Mouse (Mus musculus): ENCODE data around the gene 5730480H06Rik.

5730480H06Rik gene

DNA sequence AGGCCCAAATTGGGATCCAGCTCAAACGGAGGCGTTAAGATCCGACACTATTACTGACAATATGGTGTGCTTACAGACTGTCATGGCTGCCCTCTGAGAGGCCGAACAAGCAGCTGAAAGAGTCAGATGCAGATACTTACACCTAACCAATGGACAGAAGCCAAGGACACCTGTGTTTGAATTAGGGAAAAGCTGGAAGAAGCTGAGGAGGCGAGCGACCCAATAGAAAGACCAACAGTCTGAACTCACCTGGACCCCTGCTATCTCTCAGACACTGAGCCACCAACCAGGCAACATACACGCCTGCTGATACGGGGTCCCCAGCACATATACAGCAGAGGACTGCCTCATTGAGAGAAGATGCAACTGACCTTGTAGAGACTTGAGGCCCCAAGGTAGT lies at the start of gene 5730480H06Rik:
Gene 5730480H06Rik (plus strand): TSS at position 301 of the 400 bp plus-strand sequence.
- no peak for DNase-seq (ENCODE audit: low read depth, low spot score)

DNA sequence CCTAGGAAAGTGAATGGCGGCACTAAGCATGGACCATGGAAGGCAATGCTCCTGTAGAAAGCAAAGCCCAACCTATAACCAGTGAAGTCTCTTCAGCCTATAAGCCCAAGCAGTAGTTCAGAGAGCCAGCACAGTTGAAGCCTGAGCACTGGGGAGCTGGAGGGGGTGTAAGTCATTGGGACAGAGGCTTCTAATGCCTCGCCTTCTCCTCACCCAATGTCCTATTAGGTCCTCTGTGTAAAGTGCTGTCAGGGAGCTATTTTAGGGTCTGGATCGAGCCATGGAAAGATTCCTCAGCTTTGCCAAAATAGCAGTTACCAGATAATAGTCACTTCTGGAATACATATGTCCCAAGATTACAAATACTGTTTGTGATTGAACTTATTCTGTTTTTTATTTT lies 26.6 kb upstream of the 5730480H06Rik start:
- no peak for DNase-seq (ENCODE audit: low read depth, low spot score)

DNA sequence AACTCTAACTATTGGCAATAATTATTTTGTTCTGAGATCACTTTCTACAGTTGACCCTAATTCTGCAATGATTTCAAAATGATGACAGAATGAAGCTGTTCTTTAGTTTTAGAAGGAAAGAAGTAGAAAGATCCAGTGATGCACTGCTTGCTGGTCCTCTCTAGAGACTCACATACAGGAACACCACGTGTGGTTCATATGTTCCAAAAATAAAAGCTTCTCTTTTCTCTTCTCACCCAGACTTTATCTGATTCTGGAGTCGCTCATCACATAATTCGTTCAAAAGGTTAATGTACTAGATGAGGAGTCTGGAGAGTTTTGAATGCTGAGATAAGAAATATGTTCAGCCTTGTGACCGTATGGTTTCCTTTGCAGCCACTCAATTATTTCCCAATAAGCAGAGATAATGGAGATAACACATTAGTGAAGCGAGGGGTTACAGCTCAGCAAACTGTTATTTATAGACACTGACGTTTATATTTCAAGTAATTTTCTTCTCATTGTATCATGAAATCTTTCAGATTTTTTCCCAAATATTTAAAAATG lies 12.6 kb upstream of the 5730480H06Rik start:
- no peak for DNase-seq (ENCODE audit: low read depth, low spot score)

DNA sequence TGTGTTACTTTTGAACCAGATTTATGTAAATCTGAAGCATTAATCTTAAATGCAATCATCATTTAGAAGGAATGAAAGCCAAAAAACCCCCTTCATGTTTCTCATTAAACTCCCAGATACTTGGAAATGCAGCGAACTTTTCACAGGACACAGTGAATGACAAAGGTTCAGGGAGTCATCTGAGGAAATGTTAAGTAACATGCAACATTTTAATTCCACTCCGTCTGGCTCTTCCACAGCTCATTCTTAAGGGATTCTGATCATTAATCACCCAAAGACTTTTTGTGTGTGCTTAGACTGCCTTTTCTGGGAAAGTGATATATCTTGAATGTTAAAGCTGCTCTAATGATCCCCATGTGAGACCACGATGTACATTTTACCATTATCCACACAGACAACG lies 7.2 kb upstream of the 5730480H06Rik start:
- DNase-seq (ENCODE audit: low read depth, low spot score) = no peak

DNA sequence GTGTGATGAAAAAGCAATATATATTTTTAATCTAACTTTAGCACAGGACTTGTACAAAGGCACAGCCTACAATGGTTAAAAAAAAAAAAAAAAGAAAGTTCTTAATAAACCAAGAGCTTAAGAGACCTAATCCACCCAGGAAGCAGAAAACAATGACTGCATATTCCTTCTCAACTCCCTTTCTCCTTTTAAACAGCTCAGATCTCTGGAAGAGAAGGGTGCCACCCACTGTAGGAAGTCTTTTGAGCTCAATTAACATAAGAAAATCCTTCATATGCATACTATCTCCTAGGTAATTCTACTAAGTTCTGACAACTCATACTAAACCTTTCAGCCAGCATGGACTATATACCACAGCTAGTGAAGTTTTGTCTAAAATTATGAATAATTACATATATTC lies 1.5 kb upstream of the 5730480H06Rik start:
- no peak for DNase-seq (ENCODE audit: low read depth, low spot score)

DNA sequence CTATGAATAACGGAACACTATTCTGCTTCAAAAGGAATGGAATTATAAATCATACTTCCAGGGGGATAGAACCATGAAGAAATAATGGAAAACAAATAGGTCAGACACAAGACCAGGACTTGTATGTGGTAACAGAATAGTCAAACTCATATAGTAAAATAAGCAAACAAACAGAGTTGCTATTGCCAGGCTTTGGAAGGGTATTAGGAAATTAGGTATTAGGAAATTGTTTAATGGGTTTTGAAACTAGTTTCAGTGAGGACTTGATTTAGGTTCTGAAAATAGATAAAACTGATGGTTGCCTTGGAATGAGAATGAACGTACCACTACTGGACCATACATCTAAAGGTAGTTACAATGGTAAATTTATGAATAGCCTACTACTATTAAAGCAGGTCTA lies 2.0 kb downstream of the 5730480H06Rik start:
- no peak for DNase-seq (ENCODE audit: low read depth, low spot score)

DNA sequence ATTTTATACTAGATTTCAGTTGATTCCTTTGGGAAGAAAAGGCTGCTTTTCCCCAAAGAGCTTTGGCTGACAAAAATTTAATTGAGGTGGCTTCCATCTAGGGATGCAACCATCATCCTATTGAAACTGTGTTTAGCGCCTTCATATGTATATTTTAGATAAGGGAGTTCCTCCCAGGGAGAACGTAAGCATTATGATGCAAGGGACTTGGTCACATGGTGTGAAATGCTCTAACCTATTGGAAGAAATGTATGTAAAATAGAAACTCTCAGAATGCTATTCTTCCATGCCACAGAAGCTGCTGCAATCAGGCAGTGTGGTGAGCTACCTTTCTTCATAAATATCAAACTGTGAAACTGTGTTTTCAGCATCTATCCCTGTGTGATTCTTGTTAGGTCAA lies 3.1 kb downstream of the 5730480H06Rik start:
- DNase-seq (ENCODE audit: low read depth, low spot score) = no peak

DNA sequence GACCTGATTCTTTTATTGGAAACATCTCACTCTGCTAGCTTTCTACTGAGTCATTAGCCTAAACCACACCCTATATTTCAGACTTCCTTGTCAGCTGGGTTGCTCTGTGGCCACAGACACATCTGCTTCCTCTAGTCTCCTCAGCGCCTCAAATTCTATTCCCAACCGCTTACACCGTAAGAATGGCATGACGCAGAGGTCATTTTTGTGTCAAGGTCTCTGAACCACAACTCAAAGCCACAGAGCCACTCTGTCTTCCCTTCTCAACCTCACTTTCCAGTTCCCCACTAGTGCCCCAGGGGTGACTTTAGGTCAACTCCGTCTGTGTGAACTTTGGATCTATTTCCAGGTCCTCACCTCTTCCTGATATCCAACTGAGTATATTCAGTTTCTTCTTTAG lies 3.7 kb downstream of the 5730480H06Rik start:
- DNase-seq (ENCODE audit: low read depth, low spot score) = no peak

DNA sequence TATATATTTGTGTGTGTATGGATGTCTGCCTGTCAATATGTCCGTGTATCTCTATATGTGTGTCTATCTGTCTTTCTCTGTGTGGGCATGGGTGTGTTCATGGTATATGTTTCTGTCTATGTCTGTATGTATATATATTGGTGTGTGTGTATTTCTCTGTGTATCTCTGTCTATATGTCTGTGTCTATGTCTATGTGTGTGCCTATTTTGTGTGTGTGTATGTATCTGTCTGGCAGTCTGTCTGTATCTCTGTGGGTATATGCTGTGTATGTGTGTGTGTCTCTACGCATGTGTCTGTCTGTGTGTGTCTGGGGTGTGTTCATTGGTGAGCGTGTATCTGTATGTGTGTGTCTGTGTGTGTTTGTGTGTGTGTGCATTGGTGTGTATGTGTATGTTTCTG lies 5.7 kb downstream of the 5730480H06Rik start:
- no peak for DNase-seq (ENCODE audit: low read depth, low spot score)

DNA sequence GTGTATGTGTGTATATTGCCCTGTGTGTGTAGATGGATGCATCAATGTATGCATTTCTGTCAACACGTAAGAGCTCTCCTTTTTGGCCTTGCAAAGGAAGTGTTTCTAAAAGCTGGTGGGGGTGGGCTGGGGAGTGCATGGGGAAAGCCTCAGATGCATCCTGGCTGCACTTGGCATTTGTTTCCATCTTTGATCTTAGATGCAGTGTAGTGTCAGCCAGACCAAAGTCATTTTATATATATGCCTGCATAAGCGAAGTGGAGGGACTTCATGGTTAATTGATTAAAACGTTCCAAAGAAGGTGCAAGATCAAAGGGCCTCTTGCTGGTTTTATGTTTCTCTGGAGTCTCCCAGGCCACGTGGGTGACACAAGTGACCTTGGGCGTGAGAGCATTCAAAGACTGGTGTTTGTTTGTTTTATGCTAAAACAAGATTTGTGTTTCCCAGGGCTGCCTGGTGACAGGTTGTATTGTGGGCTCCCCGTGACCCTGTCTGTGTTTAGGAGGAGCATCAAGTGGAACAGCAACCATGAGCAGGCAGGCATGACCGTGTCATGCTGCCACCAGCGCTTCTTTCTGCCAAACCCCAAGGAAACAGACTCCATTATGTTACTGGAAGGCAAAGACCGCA lies 6.2 kb downstream of the 5730480H06Rik start:
- DNase-seq (ENCODE audit: low read depth, low spot score) = peak; percentile 9

DNA sequence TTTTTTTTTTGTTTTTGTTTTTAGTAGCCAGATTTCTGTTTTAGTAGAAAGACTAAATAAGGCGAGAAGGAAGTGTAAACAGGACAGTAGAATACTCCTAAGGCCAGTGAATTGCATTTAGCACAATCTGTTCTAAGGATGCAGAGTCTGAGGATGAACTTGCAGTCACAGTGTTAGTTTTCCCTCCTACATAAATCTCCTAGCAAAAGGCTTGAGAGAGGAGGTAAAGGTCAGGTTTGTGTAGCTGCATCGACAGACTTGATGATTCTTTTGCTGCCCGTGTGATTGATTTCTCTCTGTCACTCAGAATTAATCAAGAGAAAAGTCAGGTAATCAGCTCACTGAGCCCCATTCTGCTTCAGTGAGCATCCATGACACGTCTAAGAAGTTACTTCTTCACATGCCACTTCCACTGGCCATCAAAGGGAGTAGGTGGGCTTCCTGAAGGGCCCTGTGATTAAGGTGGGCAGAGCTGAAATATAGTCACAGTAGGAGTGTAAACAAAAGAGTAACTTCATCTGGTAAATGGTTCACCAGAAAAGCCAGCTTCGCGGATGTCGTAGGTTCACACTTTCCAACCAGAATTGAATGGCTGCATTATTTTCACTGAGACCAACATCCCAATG lies 13.2 kb downstream of the 5730480H06Rik start:
- no peak for DNase-seq (ENCODE audit: low read depth, low spot score)

DNA sequence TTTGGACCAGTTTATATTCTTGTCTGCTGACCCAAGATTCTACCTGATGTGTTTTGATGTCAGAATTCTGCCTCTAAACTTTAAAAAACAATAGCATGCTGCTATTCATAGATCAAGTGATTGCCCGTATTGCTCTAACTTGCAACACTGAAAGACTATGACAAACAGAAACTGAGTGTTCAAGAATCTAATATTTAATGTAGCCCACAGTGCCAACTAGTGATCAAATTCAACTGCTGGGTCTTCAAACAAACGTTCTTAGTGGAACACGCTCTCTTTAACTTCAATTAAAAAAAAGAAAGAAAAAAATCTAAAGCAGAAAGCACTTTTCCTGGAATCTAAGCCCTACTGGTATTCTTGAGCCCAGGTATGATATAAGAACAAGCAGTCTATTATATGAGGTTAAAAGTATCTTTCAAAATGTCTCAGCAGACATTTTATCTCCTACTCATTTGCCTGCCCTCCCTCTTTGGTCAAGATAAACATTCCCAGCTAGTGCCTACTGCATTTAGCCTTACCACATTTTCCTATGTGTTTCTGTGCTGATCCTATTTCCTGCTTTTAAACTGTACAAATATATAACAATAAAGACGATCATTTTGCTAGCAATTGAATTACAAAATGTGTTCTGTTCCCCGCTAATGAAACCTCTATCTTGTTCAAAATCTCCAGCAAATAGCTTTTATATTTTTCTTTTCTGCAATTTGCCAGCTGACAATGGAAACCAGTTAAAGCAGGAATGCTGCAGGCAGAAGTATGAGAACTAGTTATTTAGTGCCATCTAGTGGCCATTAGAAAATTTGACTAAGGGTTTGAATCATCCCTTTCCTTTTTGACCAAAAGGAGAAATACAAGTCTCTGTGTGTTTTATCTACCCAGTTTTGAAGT lies 17.6 kb downstream of the 5730480H06Rik start:
- DNase-seq (ENCODE audit: low read depth, low spot score) = peak; percentile 29

DNA sequence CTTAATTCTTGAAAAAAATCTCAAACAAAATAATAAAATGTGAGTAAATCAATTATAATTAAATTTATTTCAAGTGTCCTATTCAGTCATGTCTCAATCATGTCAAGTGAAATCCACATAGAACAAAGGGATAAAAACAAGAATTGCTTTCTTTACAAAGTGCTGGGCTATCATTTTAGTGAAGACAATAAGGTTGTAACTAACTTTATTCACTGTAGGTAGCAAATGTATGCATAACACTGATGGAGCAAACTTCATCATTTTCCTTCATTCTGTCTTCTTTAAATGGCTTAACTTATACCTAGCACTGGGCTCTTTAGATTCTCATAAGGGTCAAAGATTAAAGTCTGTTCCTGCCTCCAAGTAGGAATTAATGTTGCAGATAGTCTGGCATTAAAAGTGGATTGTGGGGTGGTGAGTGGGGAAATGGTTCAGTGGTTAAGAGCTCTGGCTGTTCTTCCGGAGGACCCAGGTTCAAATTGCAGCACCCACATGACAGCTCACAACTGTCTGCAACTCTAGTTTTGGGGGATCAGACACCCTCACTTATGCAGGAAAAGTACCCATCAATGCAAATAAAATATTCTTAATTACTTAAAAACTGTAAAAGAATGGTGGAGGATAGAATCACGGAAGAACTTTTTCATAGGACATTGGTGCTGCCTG lies 18.4 kb downstream of the 5730480H06Rik start:
- DNase-seq (ENCODE audit: low read depth, low spot score) = no peak

DNA sequence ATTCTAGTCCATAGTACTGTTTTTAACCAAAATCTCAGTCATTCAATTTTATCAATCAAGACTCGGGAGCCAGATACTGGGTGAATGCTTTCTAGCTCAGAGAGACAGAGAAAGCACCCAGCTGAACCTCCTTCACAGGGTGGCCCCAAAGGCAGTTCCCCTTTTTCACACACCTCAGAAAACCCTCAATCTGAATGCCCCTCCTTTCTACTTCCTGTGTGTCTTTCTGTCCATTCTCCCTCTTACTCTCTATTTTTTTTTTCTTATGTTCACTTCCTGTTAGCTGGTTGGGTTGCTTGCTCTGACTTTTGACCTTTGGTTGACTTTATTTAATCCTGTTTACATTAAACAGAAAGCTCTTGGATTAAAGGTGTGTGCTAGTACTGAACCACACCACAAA lies 21.6 kb downstream of the 5730480H06Rik start:
- DNase-seq (ENCODE audit: low read depth, low spot score) = no peak

DNA sequence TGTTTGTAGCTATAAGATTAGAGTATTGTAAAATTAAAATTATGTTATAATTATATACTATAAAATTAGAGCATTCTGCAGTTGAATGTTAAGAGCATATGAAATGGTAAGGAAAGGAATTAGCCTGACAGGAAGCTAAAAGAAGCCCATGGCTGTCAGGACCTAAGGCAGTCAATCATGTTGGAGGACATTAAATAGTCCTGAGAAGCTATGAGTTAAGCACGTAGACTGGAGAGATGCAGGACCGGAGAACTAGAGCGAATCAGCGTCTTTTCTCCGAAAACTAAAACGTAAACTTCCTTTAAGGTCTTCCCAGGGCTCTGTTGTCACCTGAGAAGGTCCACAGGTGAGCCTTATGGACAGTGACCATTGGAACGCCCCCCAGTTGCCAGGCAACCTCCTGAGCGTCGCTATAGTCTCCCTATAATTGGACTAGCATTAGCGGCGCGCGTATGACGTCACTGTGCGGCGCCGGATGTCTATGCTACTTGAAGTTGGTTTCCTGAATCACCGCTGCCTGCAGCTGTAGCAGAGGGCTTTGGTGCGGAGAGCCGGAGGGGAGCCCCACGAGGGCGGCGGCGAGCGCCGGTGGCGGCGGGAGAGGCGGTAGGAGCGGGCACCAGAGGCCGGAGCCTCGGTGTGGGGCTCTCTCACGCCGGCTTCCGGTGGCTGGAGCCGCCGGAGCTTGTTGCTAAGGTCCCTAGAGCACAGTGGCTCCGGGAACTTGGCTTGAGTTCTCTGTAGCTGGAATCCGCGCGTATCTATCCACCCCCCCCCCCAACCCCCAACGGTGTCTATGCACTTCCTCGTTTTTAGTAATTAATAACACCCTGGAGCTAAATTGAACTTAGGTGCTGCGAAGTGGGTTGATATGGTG lies 44.4 kb downstream of the 5730480H06Rik start:
- peak; percentile 94 for DNase-seq (ENCODE audit: low read depth, low spot score)

DNA sequence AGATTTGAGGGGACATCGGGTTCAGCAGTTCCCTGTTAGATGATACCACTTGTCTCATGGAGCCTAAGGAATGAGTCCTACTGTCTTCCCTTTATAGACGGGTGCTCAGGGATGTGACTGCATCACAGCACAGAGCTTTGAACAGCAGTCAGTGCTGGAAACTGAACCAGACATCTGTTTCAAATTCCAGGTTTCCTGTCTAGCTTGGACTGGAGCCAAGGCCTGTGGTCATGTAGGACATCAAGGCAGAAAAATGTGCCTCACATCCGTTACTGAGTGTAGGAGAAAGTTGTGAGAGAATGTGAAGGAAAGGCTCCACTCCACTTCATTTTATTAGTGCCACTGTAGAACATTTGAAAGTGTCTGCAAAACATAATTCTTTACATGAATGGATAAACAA lies 74.7 kb downstream of the 5730480H06Rik start:
- DNase-seq (ENCODE audit: low read depth, low spot score) = peak; percentile 88

DNA sequence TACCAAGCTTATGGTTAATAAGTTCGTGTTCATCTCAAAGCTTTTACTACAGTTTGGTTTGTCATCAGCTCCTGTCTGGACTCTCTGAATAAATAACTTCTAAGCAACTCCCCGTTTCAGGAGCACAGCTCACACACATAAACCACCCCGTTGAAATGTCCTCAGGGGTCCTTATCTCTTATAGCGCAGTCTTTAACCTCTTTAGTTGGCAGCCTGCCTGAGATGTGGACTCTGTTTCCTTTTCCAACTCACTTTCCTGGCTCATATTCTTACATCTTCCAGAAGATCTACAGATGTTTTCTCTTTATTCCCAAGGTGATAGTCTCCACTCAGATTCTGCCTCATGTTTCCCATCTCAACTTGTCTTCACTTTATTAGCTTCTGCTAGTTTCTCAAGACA lies 80.5 kb downstream of the 5730480H06Rik start:
- DNase-seq (ENCODE audit: low read depth, low spot score) = no peak

DNA sequence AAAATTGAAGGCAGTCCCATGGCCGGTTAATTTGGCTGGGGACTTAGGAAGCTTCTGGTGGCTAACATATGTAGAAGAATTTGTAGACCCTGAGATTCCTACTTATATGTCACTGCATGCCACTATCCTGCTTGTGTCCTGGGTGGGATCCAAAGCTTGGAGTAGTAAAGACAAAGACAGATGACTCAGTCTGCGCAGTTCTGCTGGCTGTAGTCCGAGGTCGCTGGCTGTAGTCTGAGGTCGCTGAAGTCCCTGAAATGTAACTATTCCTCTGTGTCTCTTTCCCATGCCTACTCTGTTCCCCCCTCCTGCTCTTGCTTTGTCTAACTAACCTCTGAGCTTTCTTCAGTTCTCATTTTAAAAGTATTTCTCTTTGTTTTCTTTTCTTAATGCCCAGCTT lies 82.6 kb downstream of the 5730480H06Rik start:
- no peak for DNase-seq (ENCODE audit: low read depth, low spot score)

DNA sequence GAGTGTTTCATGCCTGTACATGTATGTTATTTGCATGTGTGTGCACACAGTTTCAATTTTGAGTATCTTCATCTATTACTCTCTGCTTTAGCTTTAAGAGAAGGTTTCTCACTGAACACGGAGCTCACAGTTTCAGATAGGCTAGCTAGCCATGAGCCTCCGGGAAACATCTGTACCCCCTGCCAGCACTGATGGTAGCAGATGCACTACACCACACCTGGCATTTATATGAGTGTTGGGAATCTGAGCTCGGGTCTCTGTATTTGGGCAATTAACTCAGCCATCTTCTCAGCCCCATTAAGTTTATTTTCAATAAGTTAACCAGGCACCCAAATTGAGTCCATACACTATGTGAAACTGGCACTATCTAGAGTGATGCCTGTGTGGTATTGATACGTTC lies 83.7 kb downstream of the 5730480H06Rik start:
- DNase-seq (ENCODE audit: low read depth, low spot score) = peak; percentile 43

DNA sequence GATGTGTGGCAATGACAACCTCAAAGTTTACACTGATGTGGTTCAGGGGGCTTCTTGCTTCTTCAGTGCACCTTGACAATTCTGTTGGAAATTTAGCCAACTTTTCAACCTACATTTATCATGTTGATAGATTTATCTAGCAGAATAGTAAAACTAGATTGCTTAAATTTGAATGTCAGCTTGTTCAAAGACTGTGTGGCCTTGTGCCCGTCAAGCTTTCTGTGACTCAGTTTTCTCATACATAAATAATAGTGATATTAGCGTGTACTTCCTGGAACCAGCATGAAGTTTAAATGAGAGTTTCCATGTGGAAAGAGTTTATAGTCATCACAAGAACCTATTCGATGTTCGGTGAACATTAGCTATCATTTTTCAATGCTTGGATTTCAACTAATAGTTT lies 84.5 kb downstream of the 5730480H06Rik start:
- no peak for DNase-seq (ENCODE audit: low read depth, low spot score)

DNA sequence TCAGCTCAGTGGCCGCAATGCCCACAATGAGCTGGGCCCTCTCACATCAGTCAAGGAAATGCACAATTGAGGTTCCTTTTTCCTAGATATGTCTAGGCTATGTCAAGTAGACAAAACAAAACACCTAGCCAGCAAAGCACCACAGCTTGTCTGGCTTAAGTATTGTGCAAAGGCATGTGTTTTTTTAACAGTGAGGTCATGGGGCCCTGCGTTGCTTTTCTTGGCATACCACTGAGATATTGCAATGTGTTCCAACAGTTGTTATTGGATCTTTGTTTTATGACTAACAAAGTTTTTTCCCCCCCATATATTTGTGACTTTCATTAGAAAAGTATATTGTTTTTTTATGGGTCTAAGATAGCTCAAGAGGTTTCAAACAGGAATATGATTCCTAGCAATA lies 92.0 kb downstream of the 5730480H06Rik start:
- DNase-seq (ENCODE audit: low read depth, low spot score) = no peak

All from forelimb bud, embryonic 11.5 days (tissue).